Mouse (Mus musculus) heart, postnatal 4 days (tissue): ENCODE measurements around the gene Tef. TPM values are rescaled to one million over a fixed set of nuclear protein-coding genes. Genes with fewer than 3 reads are reported as not detected.

Experiments
- DNase-seq: peaks from one replicate; pipeline ENCODE4 v3.0.0; 2021
- total RNA-seq, 2 experiments: library from RNA; stranded (reverse); gene quantifications; 2 replicates each; pipeline ENCODE4 v1.2.3; 2021

The Tef gene
- total RNA-seq, 2 experiments from 2014 or later: 38.5 to 40.5 TPM

GRCm38 (mm10) chr15:81851375-81851774 is 49.2 kb downstream of the Tef start:
- no peak for DNase-seq

- no peak for DNase-seq
Measured at GRCm38 (mm10) chr15:81852411-81853000, 50.3 kb downstream of the Tef start.

GRCm38 (mm10) chr15:81853081-81853480 is 50.9 kb downstream of the Tef start:
- no peak for DNase-seq

GRCm38 (mm10) chr15:81856030-81856790 is 54.0 kb downstream of the Tef start:
- DNase-seq: peak; percentile 84

- no peak for DNase-seq
Measured at GRCm38 (mm10) chr15:81856938-81857723, 54.9 kb downstream of the Tef start.

- DNase-seq: no peak
Measured at GRCm38 (mm10) chr15:81857724-81858116, 55.5 kb downstream of the Tef start.

- DNase-seq: peak; percentile 94
Measured at GRCm38 (mm10) chr15:81858138-81858516, 55.9 kb downstream of the Tef start.

- DNase-seq: peak; percentile 67
Measured at GRCm38 (mm10) chr15:81858517-81859329, 56.5 kb downstream of the Tef start, which contains the start of gene Tob2. Tob2 (minus strand) TSS chr15:81858796.

- peak; percentile 88 for DNase-seq
Measured at GRCm38 (mm10) chr15:81859330-81860255, 57.4 kb downstream of the Tef start.

GRCm38 (mm10) chr15:81860471-81861135 is 58.4 kb downstream of the Tef start:
- DNase-seq: peak; percentile 53

GRCm38 (mm10) chr15:81864238-81864637 is 62.0 kb downstream of the Tef start:
- no peak for DNase-seq

- no peak for DNase-seq
Measured at GRCm38 (mm10) chr15:81869985-81870384, 67.8 kb downstream of the Tef start.

GRCm38 (mm10) chr15:81871604-81872261 is 69.5 kb downstream of the Tef start, which contains the start of gene Phf5a:
Phf5a (minus strand) TSS chr15:81871911.
- DNase-seq: peak; percentile 88

- peak; percentile 100 for DNase-seq
Measured at GRCm38 (mm10) chr15:81872262-81873136, 70.3 kb downstream of the Tef start, which contains the start of gene Aco2. Aco2 (plus strand) TSS chr15:81872309.
